Mouse (Mus musculus): Measurements from ENCODE around the gene Fggy. TPM values are rescaled to one million over a fixed set of nuclear protein-coding genes. Genes with fewer than 3 reads are reported as not detected.

Gene Fggy
- polyA plus RNA-seq, 1 experiment, result 11.4 TPM

- no peak overlapping the region for H3K4me3 ChIP-seq (replicated peaks; ENCODE audit: insufficient read depth, low read depth, low read length)
- H3K4me1 ChIP-seq (ENCODE audit: control insufficient read depth, insufficient read depth, low read length), result no peaks in the 10 kb centered on the region
- no peak for DNase-seq
- TF ChIP-seq POLR2A (IDR thresholded peaks at IDR 0.05; ENCODE audit: borderline replicate concordance, insufficient read depth, low read length), result no peak
- TF ChIP-seq CTCF (IDR thresholded peaks at IDR 0.05; ENCODE audit: borderline replicate concordance, insufficient read depth, low read depth, low read length), result no peak
- no peaks in the 10 kb centered on the region for H3K27me3 ChIP-seq (ENCODE audit: control insufficient read depth, insufficient read depth, low read length)
- 34% methylated on average over 2 of the region's 2 CpGs for WGBS
- no peak overlapping the region for H3K27ac ChIP-seq (ENCODE audit: insufficient read depth, low read length)
These were observed 374.0 kb downstream of the Fggy start for GRCm38 (mm10) chr4:95931331-95931730.

- 86% methylated on average over 9 of the region's 9 CpGs for WGBS
- TF ChIP-seq CTCF (IDR thresholded peaks at IDR 0.05; ENCODE audit: borderline replicate concordance, insufficient read depth, low read depth, low read length), result no peak
- TF ChIP-seq POLR2A (IDR thresholded peaks at IDR 0.05; ENCODE audit: borderline replicate concordance, insufficient read depth, low read length), result no peak
- no peak overlapping the region for H3K27ac ChIP-seq (ENCODE audit: insufficient read depth, low read length)
These were observed 376.6 kb downstream of the Fggy start for GRCm38 (mm10) chr4:95933801-95934356.

GRCm38 (mm10) chr4:95934384-95935035 is 377.2 kb downstream of the Fggy start:
- Histone ChIP-seq H3K27me3 (ENCODE audit: control insufficient read depth, insufficient read depth, low read length) (no peaks in the 10 kb centered on the region), H3K4me3 (replicated peaks; ENCODE audit: insufficient read depth, low read depth, low read length) (no peak overlapping the region), H3K4me1 (ENCODE audit: control insufficient read depth, insufficient read depth, low read length) (no peaks in the 10 kb centered on the region), H3K27ac (ENCODE audit: insufficient read depth, low read length) (no peak overlapping the region)
- 49% methylated on average over 4 of the region's 4 CpGs for WGBS
- no peak for DNase-seq
- TF ChIP-seq CTCF (IDR thresholded peaks at IDR 0.05; ENCODE audit: borderline replicate concordance, insufficient read depth, low read depth, low read length) (no peak), POLR2A (IDR thresholded peaks at IDR 0.05; ENCODE audit: borderline replicate concordance, insufficient read depth, low read length) (no peak)

More at GRCm38 (mm10) chr4:95933801-95934356, 376.6 kb downstream of the Fggy start:
- H3K27me3 ChIP-seq (ENCODE audit: control insufficient read depth, insufficient read depth, low read length), result no peaks in the 10 kb centered on the region
- no peak for DNase-seq
- no peaks in the 10 kb centered on the region for H3K4me1 ChIP-seq (ENCODE audit: control insufficient read depth, insufficient read depth, low read length)
- no peak overlapping the region for H3K4me3 ChIP-seq (replicated peaks; ENCODE audit: insufficient read depth, low read depth, low read length)

- Histone ChIP-seq H3K27me3 (ENCODE audit: control insufficient read depth, insufficient read depth, low read length) (no peaks in the 10 kb centered on the region), H3K4me1 (ENCODE audit: control insufficient read depth, insufficient read depth, low read length) (no peaks in the 10 kb centered on the region), H3K27ac (ENCODE audit: insufficient read depth, low read length) (no peak overlapping the region), H3K4me3 (replicated peaks; ENCODE audit: insufficient read depth, low read depth, low read length) (no peak overlapping the region)
- whole genome bisulfite sequencing, result 73% methylated on average over 3 of the region's 3 CpGs
- TF ChIP-seq CTCF (IDR thresholded peaks at IDR 0.05; ENCODE audit: borderline replicate concordance, insufficient read depth, low read depth, low read length) (no peak), POLR2A (IDR thresholded peaks at IDR 0.05; ENCODE audit: borderline replicate concordance, insufficient read depth, low read length) (no peak)
- no peak for DNase-seq
These were observed 381.4 kb downstream of the Fggy start for GRCm38 (mm10) chr4:95938701-95939100.

GRCm38 (mm10) chr4:95947896-95948295 is 390.6 kb downstream of the Fggy start:
- no peak for TF ChIP-seq POLR2A (IDR thresholded peaks at IDR 0.05; ENCODE audit: borderline replicate concordance, insufficient read depth, low read length)
- no peak for TF ChIP-seq CTCF (IDR thresholded peaks at IDR 0.05; ENCODE audit: borderline replicate concordance, insufficient read depth, low read depth, low read length)
- WGBS, result 63% methylated on average over 1 of the region's 1 CpGs
- no peak overlapping the region for H3K27ac ChIP-seq (ENCODE audit: insufficient read depth, low read length)
- no peak for DNase-seq
- H3K4me3 ChIP-seq (replicated peaks; ENCODE audit: insufficient read depth, low read depth, low read length), result no peak overlapping the region
- no peaks in the 10 kb centered on the region for H3K4me1 ChIP-seq (ENCODE audit: control insufficient read depth, insufficient read depth, low read length)
- H3K27me3 ChIP-seq (ENCODE audit: control insufficient read depth, insufficient read depth, low read length), result no peaks in the 10 kb centered on the region

- no peak overlapping the region for H3K4me3 ChIP-seq (replicated peaks; ENCODE audit: insufficient read depth, low read depth, low read length)
- no peaks in the 10 kb centered on the region for H3K4me1 ChIP-seq (ENCODE audit: control insufficient read depth, insufficient read depth, low read length)
- H3K27me3 ChIP-seq (ENCODE audit: control insufficient read depth, insufficient read depth, low read length), result no peaks in the 10 kb centered on the region
- H3K27ac ChIP-seq (ENCODE audit: insufficient read depth, low read length), result no peak overlapping the region
- no peak for DNase-seq
- no peak for TF ChIP-seq CTCF (IDR thresholded peaks at IDR 0.05; ENCODE audit: borderline replicate concordance, insufficient read depth, low read depth, low read length)
- no peak for TF ChIP-seq POLR2A (IDR thresholded peaks at IDR 0.05; ENCODE audit: borderline replicate concordance, insufficient read depth, low read length)
These were observed 396.0 kb downstream of the Fggy start for GRCm38 (mm10) chr4:95953328-95953727.

- Histone ChIP-seq H3K27me3 (ENCODE audit: control insufficient read depth, insufficient read depth, low read length) (no peaks in the 10 kb centered on the region), H3K4me3 (replicated peaks; ENCODE audit: insufficient read depth, low read depth, low read length) (peak within 1 kb of the TSS; percentile 75), H3K4me1 (ENCODE audit: control insufficient read depth, insufficient read depth, low read length) (no peaks in the 10 kb centered on the region; the same call in 1 of the 2 replicates), H3K27ac (ENCODE audit: insufficient read depth, low read length) (peak within 1 kb of the TSS; percentile 81)
- peak; percentile 99 to 100 for DNase-seq
- TF ChIP-seq CTCF (IDR thresholded peaks at IDR 0.05; ENCODE audit: borderline replicate concordance, insufficient read depth, low read depth, low read length), result no peak
- peak; percentile 96 for TF ChIP-seq POLR2A (IDR thresholded peaks at IDR 0.05; ENCODE audit: borderline replicate concordance, insufficient read depth, low read length)
- WGBS, result 1% methylated on average over 82 of the region's 82 CpGs
These were observed 409.8 kb downstream of the Fggy start, which contains the start of gene Hook1 for GRCm38 (mm10) chr4:95966928-95967724. Gene Hook1, plus strand, starts transcription at chr4:95967240.
